Mouse (Mus musculus) neural tube, embryonic 11.5 days (tissue): ENCODE measurements around the gene Xpnpep2. TPM values are rescaled to one million over a fixed set of nuclear protein-coding genes. Genes with fewer than 3 reads are reported as not detected.

Source experiments
- ATAC-seq: fragments of 200-750 bp; cut with Nextera tagmentation; 2 replicates; pipeline ENCODE4 v1.8.0; 2017; ENCODE audit warnings: moderate number of reproducible peaks, mild to moderate bottlenecking, moderate TSS enrichment, moderate library complexity; ENCODE audit not compliant: insufficient read depth, low FRiP score, low TSS enrichment
- DNase-seq: peaks from one replicate; pipeline ENCODE4 v3.0.0-alpha.2; 2015; ENCODE audit warnings: low spot score
- H3K27ac ChIP-seq: fragments of 300-500 bp; sonication (generic); 2 replicates; pipeline ENCODE4 v1.5.1; 2014; ENCODE audit warnings: low read depth, mild to moderate bottlenecking, low read length
- H3K27me3 ChIP-seq: fragments of 300-500 bp; sonication (generic); 2 replicates; pipeline ENCODE4 v1.6.1; 2014; ENCODE audit warnings: mild to moderate bottlenecking, low read length, mixed read lengths; ENCODE audit not compliant: control insufficient read depth, insufficient read depth
- H3K36me3 ChIP-seq: fragments of 300-500 bp; sonication (generic); 2 replicates; pipeline ENCODE4 v1.6.1; 2014; ENCODE audit warnings: mild to moderate bottlenecking, low read length, moderate library complexity, mixed read lengths; ENCODE audit not compliant: control insufficient read depth, insufficient read depth
- H3K4me1 ChIP-seq: fragments of 300-500 bp; sonication (generic); 2 replicates; pipeline ENCODE4 v1.6.1; 2014; ENCODE audit warnings: low read length, mixed read lengths; ENCODE audit not compliant: control insufficient read depth, insufficient read depth
- H3K4me2 ChIP-seq: fragments of 300-500 bp; sonication (generic); 2 replicates; pipeline ENCODE4 v1.6.1; 2014; ENCODE audit warnings: low read depth, mild to moderate bottlenecking, moderate library complexity
- H3K4me3 ChIP-seq: fragments of 300-500 bp; sonication (generic); 2 replicates; pipeline ENCODE4 v1.5.1; 2014; ENCODE audit warnings: low read depth, low read length
- H3K9ac ChIP-seq: fragments of 300-500 bp; sonication (generic); 2 replicates; pipeline ENCODE4 v1.6.1; 2014; ENCODE audit warnings: mild to moderate bottlenecking, low read length
- H3K9me3 ChIP-seq: fragments of 300-500 bp; sonication (generic); 2 replicates; pipeline ENCODE4 v1.6.1; 2016; ENCODE audit warnings: low read length; ENCODE audit not compliant: control insufficient read depth
- WGBS: fragments of 180-500 bp; shearing (Covaris S2); extraction: QIAGEN DNeasy Blood & Tissue Kit; methylation state at CpG from one replicate; pipeline ENCODE4 v1.1.7; 2014; 5-methylcytosine and 5-hydroxymethylcytosine counted together
- polyA plus RNA-seq: library from polyadenylated mRNA; unstranded; fragments of >200 nt; fragmentation: Nextera tagmentation; extraction: Ambion mirVana; gene quantifications from 2 replicates; pipeline ENCODE4 v1.2.1, GENCODE M21; 2014

Gene Xpnpep2
- polyA plus RNA-seq, 1 experiment from 2014 or later, result 1.1 TPM

GRCm38 (mm10) chrX:48082364-48082763 is 26.2 kb upstream of the Xpnpep2 start:
- Histone ChIP-seq H3K27me3 (no peaks in the 10 kb centered on the region), H3K36me3 (no peaks in the 10 kb centered on the region), H3K27ac (no peak overlapping the region), H3K4me2 (no peak overlapping the region), H3K4me3 (no peak overlapping the region), H3K9ac (no peak overlapping the region), H3K4me1 (no peaks in the 10 kb centered on the region), H3K9me3 (no peaks in the 10 kb centered on the region)
- 76% methylated on average over 5 of the region's 5 CpGs for WGBS
- no peak for DNase-seq
- no peak for ATAC-seq

GRCm38 (mm10) chrX:48092129-48092528 is 16.4 kb upstream of the Xpnpep2 start:
- H3K27ac ChIP-seq, result no peak overlapping the region
- DNase-seq (no peak), ATAC-seq (no peak)
- no peak overlapping the region for H3K4me3 ChIP-seq
- H3K36me3 ChIP-seq, result no peaks in the 10 kb centered on the region
- H3K4me2 ChIP-seq, result no peak overlapping the region
- H3K4me1 ChIP-seq, result no peaks in the 10 kb centered on the region
- H3K9me3 ChIP-seq, result no peaks in the 10 kb centered on the region
- no peak overlapping the region for H3K9ac ChIP-seq
- no peaks in the 10 kb centered on the region for H3K27me3 ChIP-seq
- WGBS, result 60% methylated on average over 10 of the region's 10 CpGs

- Histone ChIP-seq H3K9ac (no peak overlapping the region), H3K4me3 (no peak overlapping the region), H3K4me1 (no peaks in the 10 kb centered on the region), H3K27me3 (no peaks in the 10 kb centered on the region), H3K4me2 (no peak overlapping the region), H3K9me3 (no peaks in the 10 kb centered on the region), H3K36me3 (no peaks in the 10 kb centered on the region), H3K27ac (no peak overlapping the region)
- ATAC-seq (no peak), DNase-seq (no peak)
- WGBS, result 47% methylated on average over 3 of the region's 3 CpGs
Observed at GRCm38 (mm10) chrX:48093555-48093954, 15.0 kb upstream of the Xpnpep2 start.

- no peak overlapping the region for H3K4me3 ChIP-seq
- H3K4me1 ChIP-seq, result no peaks in the 10 kb centered on the region
- ATAC-seq (no peak), DNase-seq (no peak)
- no peaks in the 10 kb centered on the region for H3K9me3 ChIP-seq
- H3K9ac ChIP-seq, result no peak overlapping the region
- H3K4me2 ChIP-seq, result no peak overlapping the region
- no peak overlapping the region for H3K27ac ChIP-seq
- WGBS, result 75% methylated on average over 4 of the region's 4 CpGs
- H3K27me3 ChIP-seq, result no peaks in the 10 kb centered on the region
- H3K36me3 ChIP-seq, result no peaks in the 10 kb centered on the region
Observed at GRCm38 (mm10) chrX:48094658-48095057, 13.9 kb upstream of the Xpnpep2 start.

GRCm38 (mm10) chrX:48096580-48096979 is 11.9 kb upstream of the Xpnpep2 start:
- Histone ChIP-seq H3K36me3 (no peaks in the 10 kb centered on the region), H3K27ac (no peak overlapping the region), H3K9me3 (no peaks in the 10 kb centered on the region), H3K4me2 (no peak overlapping the region), H3K4me1 (no peaks in the 10 kb centered on the region), H3K27me3 (no peaks in the 10 kb centered on the region), H3K4me3 (no peak overlapping the region), H3K9ac (no peak overlapping the region)
- 45% methylated on average over 8 of the region's 8 CpGs for WGBS
- no peak for ATAC-seq
- DNase-seq, result no peak

GRCm38 (mm10) chrX:48098470-48099129 is 9.9 kb upstream of the Xpnpep2 start:
- WGBS, result 80% methylated on average over 9 of the region's 9 CpGs
- no peaks in the 10 kb centered on the region for H3K9me3 ChIP-seq

GRCm38 (mm10) chrX:48099871-48100270 is 8.7 kb upstream of the Xpnpep2 start:
- 56% methylated on average over 1 of the region's 1 CpGs for WGBS
- Histone ChIP-seq H3K4me1 (no peaks in the 10 kb centered on the region), H3K9me3 (no peaks in the 10 kb centered on the region), H3K27ac (no peak overlapping the region), H3K9ac (no peak overlapping the region), H3K4me2 (no peak overlapping the region), H3K36me3 (no peaks in the 10 kb centered on the region), H3K27me3 (no peaks in the 10 kb centered on the region), H3K4me3 (no peak overlapping the region)
- ATAC-seq (no peak), DNase-seq (no peak)

More at GRCm38 (mm10) chrX:48098470-48099129, 9.9 kb upstream of the Xpnpep2 start:
- H3K4me3 ChIP-seq, result no peak overlapping the region
- ATAC-seq, result no peak
- H3K27me3 ChIP-seq, result no peaks in the 10 kb centered on the region
- H3K4me2 ChIP-seq, result no peak overlapping the region
- DNase-seq, result no peak
- H3K9ac ChIP-seq, result no peak overlapping the region
- H3K36me3 ChIP-seq, result no peaks in the 10 kb centered on the region
- no peaks in the 10 kb centered on the region for H3K4me1 ChIP-seq
- no peak overlapping the region for H3K27ac ChIP-seq

GRCm38 (mm10) chrX:48103256-48103655 is 5.3 kb upstream of the Xpnpep2 start:
- no peak overlapping the region for H3K9ac ChIP-seq
- 85% methylated on average over 3 of the region's 3 CpGs for WGBS

GRCm38 (mm10) chrX:48104736-48105441 is 3.6 kb upstream of the Xpnpep2 start:
- no peaks in the 10 kb centered on the region for H3K4me1 ChIP-seq
- H3K9ac ChIP-seq, result no peak overlapping the region
- no peaks in the 10 kb centered on the region for H3K27me3 ChIP-seq
- H3K27ac ChIP-seq, result no peak overlapping the region
- no peaks in the 10 kb centered on the region for H3K9me3 ChIP-seq
- whole genome bisulfite sequencing, result 75% methylated on average over 7 of the region's 7 CpGs
- no peak for ATAC-seq
- H3K4me2 ChIP-seq, result no peak overlapping the region
- DNase-seq, result no peak
- H3K4me3 ChIP-seq, result no peak overlapping the region
- no peaks in the 10 kb centered on the region for H3K36me3 ChIP-seq

More at GRCm38 (mm10) chrX:48103256-48103655, 5.3 kb upstream of the Xpnpep2 start:
- no peak for DNase-seq
- Histone ChIP-seq H3K36me3 (no peaks in the 10 kb centered on the region), H3K4me3 (no peak overlapping the region), H3K27me3 (no peaks in the 10 kb centered on the region), H3K4me1 (no peaks in the 10 kb centered on the region), H3K27ac (no peak overlapping the region), H3K4me2 (no peak overlapping the region), H3K9me3 (no peaks in the 10 kb centered on the region)
- ATAC-seq, result no peak
